Mouse (Mus musculus): ENCODE measurements around the gene Omt2b. TPM values are rescaled to one million over a fixed set of nuclear protein-coding genes. Genes with fewer than 3 reads are reported as not detected.
A peak's percentile ranks its signal among the peaks of the same experiment; 100 is the strongest.
"Not testable (repeated sequence)": the region's sequence is repeated elsewhere in the genome, so short reads cannot be mapped to it uniquely, and the experiment has no call there.

Omt2b gene
- total RNA-seq (2021) = not detected

DNA sequence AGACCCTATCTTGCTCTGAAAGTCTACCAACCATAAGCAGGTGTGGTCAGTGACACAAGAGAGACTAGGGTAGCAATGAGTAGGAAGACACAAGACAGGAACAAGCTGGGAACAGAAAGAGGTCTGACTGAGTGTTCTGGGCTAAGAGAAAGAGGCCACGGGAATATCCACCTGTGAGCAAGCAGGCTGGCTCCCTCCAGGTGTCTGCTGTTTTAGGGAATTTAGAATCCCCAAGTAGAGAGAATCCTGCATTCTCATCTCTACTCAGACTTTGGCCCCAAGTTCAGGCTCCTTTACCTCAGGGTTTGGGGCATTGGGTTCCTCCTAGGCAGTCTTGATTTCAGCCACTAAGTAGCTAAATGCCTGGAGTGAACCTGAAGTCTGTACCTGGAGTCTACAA is at the start of gene Omt2b:
Gene Omt2b (plus strand): TSS at position 301 of the 400 bp plus-strand sequence.
- DNase-seq = not testable (repeated sequence)

DNA sequence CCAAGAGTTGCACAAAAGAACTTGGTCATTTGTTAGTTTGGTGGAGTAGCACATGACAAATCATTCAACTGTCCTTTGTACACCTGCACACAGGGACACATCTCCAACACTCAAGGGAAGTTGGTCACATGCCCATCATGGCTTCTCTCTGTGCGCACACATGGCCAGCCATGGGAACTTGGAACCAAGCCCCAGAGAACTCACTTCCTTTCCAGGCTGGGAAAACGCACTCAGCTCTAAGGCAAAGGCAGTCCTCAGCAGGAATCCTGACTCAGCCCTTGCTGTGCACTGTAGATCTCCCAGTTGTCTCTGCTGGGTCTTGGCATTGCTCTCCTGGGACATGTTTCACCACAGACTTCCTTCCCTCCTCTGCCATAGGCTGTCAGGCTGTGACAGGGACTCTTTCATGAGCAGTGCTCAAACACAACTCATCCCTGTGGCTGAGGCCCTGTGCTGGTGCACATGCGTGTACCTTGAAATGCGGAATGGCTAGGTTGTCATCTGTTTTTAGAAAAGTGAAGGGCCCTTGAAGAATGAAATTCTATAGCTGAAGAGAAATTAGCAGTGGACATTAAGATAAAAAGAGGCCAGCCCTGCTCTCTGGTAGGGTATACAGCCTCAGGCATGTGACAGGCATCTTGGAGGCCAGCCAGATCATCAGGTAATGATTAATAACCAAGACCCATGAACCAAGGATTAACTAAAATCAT is 45.2 kb upstream of the Omt2b start:
- DNase-seq = not testable (repeated sequence)

DNA sequence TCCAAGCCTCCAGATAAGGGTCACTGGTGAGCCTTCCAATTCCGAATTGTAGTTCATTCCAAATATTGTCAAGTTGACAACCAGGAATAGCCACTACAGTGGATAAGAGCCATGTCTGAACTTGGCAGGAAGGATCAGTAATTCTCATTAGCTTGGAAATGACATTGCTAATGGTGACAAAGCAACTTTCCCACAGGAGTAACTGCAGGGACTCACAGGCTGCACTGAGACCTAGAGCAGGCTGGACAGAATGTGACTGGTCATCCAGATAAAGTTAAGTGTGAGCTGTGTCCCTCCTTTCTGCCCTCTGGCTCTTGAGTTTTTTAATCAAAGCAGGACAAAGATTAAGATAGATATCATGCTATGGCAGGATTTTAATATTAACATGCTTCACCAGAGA is 38.3 kb upstream of the Omt2b start:
- not testable (repeated sequence) for DNase-seq

DNA sequence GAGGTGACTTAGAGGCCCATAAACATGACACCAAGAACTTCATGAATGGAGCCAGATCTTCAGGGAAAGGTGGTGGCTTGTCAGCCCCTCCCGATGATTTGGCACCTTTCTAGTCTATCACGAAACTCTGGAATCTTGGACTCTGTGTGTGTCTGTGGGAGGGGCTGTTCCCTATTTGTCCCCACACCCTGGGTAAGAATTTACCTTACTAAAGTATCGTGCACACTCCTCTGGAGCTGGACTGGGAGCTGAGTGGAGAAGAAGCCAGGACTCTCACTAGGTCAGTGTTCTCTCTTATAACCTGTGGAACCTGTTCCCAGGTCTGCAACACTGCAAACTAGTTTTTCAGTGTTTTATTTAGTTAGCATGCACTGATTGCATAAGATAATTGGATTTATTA is 37.7 kb upstream of the Omt2b start, which contains the start of gene Gm10639:
Gene Gm10639 (plus strand): TSS at position 201 of the 400 bp plus-strand sequence.
- DNase-seq = not testable (repeated sequence)

DNA sequence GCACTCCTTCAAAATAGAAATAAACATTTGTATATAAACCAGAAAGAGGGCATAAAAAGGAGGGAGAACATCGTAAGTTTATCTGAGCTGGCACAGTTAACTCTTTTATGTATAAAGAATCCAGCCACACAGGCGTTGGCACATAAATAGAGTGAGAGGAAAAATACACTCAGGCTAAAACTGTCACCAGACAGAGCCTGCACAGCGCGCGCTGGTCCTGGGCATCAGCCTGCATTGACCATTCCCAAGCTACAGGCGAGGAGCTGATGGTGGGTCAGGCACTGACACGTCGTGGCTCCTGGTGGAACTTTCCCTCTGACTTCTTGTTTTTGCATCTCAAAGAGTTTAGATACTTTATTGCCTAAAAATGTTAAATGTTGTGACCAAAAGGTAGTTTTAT is 34.9 kb upstream of the Omt2b start:
- not testable (repeated sequence) for DNase-seq

DNA sequence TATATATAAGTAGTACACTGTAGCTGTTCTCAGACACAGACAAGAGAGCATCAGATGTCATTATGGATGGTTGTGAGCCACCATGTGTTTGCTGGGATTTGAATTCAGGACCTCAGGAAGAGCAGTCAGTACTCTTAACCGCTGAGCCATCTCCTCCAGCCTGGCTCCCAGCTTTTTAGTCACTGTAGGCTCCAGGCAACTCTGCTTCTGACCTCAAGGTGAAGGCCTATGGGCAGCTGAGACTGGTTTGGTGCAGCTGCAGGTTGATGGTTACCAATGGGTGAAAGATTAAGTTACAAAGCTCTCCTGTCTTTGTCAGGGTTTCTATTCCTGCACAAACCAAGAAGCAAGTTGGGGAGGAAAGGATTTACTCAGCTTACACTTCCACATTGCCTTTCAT is 33.7 kb upstream of the Omt2b start:
- not testable (repeated sequence) for DNase-seq

DNA sequence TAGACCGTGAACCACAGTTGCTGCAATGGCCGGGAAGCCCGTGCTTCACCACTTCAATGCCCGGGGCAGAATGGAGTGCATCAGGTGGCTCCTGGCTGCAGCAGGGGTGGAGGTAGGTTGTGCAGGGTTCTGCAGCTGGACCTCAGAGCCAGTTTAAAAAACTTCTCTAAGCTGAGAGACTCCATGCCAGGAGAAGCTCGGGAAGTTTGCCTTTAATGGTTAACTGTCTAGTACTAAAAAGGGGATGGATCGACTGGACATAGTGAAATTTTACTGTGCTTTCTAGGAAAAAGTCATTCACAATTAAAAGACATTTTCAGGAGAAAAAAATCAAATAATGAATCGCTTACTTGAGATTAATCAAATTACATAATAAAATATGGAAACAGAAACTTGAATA is 32.6 kb upstream of the Omt2b start:
- not testable (repeated sequence) for DNase-seq

DNA sequence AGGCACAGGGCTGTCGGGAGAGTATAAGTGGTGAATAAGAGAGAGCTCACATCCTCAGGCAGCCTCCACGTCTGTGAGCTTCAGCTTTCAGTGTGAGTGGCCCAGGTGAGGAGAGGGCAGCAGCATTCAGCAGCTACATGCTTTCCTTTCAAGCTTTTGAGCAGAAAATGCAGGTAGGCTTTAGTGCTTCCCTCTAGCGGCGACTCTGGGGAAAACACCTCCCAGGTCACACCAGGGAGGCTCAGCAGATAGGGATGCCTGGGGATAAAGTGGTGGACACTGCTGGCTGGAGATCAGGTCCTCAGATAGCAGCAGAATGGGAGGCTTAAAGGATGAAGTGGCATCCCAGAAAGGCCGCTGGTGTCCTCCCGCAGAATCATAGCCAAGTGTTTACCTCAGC is 31.3 kb upstream of the Omt2b start:
- peak; percentile 45 for DNase-seq

DNA sequence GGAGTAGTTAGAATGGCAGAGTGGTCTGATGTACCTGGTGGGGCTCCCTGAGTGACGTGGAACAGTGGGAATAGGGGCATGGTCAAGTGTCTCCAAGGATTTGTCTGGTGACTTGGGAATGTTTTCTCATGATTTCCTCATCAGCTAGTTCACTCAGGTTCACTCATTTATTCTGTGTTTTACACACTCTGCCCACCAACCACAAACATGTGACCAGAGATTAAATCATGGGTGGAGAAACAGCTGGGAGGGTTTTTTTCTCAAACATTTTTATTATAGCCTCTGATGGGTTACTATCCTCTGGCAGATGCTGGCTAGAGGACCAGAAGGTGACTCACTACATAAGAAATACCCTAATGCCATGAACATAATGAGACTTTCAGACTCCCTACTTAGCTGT is 29.2 kb upstream of the Omt2b start:
- no peak for DNase-seq

DNA sequence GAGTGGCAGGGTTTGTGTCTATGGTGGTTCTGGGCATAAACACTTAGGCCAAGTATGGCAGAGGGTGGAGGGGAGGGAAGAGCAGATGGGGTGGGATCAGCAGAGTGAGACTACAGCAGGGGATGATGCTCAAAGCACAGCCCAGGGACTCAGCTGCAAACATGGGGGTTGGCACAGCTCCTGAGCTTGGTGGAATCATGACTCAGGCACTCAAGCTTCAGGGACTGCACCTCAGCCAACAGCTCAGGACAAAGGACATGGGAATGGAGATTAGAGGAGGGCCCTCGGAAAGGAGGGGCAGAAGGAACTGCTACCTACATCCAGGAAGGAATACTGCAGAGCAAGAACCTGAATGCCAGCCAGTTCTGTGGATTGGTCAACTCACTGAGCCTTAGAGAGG is 28.2 kb upstream of the Omt2b start:
- DNase-seq = not testable (repeated sequence)

DNA sequence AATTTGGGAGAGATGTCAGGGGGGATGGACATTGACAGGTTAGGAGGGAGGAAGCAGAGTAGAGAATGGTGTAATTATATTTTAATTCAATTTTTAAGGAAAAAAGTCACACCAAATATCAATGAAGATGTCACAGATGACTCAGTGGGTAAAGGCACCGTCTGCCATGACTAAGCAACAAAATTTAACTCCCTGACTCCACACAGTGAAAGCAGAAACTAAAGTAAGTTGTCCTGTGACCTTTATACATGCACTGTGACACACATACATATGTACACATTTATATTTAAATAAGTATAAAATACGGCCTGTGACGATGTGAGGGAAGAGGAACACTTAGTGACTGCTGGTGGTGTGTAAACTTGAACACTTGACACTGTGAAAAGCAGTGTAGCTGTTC is 19.3 kb upstream of the Omt2b start:
- DNase-seq = not testable (repeated sequence)

DNA sequence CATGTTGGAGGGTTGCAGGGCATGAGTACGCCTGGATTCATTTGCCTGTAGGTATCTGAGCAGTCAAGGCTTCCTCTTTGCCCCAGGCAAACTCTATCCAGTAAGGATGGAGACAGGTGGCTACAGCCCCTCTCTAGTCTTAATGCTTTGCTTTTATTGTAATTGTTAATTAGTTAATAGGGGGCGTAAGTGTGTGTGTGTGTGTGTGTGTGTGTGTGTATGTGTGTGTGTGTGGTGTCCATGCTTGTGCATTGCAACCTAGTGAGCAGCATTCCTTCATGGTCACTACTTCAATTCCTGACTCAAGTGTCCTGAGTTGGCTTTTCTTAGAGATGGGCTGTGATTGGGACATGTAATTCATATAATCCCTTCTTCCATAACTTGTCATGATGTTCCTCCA is 12.7 kb upstream of the Omt2b start, which contains the start of gene Omt2a:
Gene Omt2a (minus strand): TSS at position 101 of the 400 bp plus-strand sequence.
- no peak for DNase-seq

DNA sequence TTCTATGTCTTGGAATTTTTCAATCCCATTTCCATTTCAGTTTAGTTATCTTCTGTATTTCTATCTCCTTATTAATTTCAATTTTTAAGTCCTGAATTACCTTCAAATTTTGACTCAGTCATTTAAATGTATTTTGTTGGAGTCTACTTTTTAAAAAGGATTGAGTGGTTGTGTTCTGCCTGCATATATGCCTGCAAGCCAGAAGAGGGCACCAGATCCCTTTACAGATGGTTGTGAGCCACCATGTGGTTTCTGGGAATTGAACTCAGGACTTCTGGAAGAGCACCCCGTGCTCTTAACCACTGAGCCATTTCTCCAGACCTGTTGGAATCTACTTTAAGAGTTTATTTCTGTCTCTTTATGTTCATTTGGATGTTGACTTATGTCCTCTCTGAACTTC is 7.9 kb upstream of the Omt2b start:
- no peak for DNase-seq

DNA sequence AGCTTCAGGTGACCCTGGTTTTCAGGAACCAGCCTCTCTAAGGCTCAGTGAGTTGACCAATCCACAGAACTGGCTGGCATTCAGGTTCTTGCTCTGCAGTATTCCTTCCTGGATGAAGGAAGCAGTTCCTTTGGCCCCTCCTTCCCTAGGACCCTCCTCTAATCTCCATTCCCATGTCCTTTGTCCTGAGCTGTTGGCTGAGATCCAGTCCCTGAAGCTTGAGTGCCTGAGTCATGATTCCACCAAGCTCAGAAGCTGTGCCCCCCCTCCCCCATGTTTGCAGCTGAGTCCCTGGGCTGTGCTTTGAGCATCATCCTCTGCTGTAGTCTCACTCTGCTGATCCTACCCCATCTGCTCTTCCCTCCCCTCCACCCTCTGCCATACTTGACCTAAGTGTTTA is 9.7 kb downstream of the Omt2b start:
- not testable (repeated sequence) for DNase-seq

DNA sequence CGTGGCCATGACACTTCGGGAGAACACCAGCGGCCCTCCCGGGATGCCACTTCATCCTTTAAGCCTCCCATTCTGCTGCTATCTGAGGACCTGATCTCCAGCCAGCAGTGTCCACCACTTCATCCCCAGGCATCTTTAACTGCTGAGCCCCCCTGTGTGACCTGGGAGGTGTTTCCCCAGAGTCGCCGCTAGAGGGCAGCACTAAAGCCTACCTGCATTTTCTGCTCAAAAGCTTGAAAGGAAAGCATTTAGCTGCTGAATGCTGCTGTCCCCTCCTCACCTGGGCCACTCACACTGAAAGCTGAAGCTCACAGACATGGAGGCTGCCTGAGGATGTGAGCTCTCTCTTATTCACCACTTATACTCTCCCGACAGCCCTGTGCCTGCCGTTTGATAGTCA is 12.9 kb downstream of the Omt2b start:
- DNase-seq = peak; percentile 56

DNA sequence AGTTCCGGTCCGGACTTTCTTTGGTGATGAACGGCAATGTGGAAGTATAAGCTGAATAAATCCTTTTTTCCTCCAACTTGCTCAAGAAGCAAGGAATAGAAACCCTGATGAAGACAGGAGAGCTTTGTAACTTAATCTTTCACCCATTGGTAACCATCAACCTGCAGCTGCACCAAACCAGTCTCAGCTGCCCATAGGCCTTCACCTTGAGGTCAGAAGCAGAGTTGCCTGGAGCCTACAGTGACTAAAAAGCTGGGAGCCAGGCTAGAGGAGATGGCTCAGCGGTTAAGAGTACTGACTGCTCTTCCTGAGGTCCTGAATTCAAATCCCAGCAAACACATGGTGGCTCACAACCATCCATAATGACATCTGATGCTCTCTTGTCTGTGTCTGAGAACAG is 15.1 kb downstream of the Omt2b start:
- not testable (repeated sequence) for DNase-seq

DNA sequence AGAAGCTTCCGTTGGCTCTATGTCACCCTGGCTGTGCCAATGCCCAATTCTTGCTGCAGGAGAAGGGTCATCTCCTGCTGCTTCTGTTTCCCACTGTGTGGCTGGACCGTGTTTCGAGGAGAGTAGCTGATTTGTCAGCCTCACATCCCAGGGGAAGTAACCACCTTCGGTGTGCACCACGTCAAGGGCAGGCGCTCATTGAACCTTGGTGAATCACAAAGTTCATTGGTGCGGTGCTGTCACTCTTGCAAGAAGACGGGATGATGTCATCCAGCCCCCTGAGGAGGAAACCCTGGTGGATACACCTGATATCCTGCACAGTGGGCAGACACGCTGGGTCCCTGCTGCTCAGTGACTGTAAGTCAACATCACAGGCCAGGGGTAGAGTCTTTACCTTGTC is 15.7 kb downstream of the Omt2b start:
- not testable (repeated sequence) for DNase-seq

DNA sequence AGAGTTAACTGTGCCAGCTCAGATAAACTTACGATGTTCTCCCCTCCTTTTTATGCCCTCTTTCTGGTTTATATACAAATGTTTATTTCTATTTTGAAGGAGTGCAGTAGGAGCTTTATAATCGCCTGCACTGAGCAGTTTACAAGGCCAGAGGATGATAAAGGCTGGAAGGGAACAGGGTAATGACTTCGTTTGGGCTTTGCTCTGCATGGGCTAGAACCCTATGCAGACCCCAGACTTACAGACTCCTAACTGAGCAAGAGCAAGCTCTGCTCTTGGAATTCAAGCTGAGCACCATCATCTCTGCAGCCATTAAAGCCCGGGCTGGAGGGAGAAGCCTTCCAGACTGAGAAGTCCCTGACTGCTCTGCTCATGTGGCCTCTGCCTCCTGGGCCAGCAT is 17.8 kb downstream of the Omt2b start:
- not testable (repeated sequence) for DNase-seq

DNA sequence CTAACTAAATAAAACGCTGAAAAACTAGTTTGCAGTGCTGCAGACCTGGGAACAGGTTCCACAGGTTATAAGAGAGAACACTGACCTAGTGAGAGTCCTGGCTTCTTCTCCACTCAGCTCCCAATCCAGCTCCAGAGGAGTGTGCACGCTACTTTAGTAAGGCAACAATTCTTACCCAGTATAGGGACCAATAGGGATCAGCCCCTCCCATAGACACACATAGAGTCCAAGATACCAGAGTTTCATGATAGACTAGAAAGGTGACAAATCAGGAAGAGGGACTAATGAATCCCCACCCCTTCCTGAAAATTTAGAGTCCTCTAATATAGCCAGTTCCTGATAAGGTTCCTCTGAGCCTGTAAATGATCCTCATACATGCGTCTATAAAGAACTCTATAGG is 19.6 kb downstream of the Omt2b start:
- no peak for DNase-seq

DNA sequence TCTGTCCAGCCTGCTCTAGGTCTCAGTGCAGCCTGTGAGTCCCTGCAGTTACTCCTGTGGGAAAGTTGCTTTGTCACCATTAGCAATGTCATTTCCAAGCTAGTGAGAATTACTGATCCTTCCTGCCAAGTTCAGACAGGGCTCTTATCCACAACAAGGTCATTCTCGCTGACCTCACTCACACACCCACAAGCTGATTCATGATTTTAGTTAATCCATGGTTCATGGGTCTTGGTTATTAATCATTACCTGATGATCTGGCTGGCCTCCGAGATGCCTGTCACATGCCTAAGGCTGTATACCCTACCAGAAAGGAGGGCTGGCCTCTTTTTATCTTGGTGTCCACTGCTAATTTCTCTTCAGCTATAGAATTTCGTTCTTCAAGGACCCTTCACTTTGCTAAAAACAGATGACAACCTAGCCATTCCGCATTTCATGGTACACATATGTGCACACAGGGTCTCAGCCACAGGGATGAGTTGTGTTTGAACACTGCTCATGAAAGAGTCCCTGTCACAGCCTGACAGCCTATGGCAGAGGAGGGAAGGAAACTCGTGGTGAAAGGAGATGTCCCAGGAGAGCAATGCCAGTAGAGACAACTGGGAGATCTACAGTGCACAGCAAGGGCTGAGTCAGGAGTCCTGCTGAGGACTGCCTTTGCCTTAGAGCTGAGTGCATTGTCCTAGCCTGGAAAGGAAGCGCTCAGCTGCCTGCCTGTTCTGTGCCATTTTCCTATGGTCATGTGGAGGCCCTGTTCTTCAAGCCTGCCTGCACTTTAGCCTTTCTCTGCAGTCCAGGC is 21.0 kb downstream of the Omt2b start:
- not testable (repeated sequence) for DNase-seq

DNA sequence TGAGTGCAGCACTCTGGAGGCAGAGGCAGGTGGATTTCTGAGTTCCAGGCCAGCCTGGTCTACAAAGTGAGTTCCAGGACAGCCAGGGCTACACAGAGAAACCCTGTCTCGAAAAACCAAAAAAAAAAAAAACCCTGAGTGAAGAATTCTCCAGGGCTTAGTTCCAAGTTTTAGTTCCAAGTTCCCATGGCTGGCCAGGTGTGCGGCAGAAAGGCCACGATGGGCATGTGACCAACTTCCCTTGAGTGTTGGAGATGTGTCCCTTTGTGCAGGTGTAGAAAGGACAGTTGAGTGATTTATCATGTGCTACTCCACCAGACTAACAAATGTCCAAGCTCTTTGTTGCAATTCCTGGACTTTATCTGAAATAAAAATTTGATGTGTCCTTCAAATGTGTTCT is 21.8 kb downstream of the Omt2b start:
- DNase-seq = not testable (repeated sequence)

DNA sequence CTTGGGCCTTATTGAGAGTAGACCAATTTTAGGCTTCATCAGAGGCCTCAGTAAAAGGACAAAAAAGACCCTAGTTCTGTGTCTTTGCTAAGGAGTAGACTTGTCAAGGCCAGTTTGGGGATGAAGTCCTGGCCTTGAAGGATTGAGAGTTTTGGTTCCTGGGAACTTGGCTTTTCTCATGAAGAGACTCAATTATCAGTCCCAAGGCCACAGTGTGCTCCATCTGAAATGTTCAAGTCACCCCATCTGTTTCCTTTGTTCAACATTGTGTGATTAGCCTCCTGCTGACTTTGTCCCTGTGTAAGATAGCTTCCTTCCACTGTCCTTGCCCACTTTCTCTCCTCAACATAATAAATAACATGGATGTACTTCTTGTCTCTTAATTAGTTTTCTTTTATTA is 22.6 kb downstream of the Omt2b start:
- DNase-seq = not testable (repeated sequence)

DNA sequence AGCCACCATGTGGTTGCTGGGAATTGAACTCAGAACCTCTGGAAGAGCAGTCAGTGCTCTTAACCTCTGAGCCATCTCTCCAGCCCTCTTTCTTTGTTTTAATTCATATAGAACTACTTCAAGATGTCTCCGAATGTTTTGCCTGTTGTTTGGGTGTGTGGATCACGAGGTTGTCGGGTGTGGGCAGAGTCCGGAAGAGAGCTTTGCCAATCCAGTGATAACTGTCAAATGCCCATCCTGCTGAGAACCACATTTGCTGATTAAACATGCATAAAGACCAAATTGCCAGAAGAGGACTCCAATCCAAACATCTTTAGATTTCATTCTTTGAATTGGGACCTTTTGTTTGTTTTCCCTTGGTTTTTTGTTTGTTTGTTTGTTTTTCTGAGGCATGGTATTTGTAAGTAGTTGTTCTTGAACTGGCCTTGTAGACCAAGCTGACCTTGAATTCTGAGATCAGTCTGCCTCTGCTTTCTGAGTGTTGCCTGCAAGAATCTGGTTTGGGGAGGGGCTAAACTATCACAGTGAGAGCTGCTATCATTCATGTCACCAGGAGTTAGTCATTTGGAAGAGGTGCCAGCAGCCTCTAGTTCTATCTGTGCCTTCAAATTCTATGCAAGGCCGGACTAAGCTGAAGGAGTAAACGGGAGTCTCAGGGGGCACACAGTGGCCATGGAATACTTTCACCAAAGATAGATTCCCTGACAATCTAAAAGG is 24.3 kb downstream of the Omt2b start:
- DNase-seq = no peak

All from heart, postnatal 4 days (tissue).